Mouse (Mus musculus) spleen, adult 2 months (tissue): ENCODE data around the gene Atxn1.

Source experiments
- CTCF ChIP-seq: fragments of 200-500 bp; IDR thresholded peaks from 2 replicates; pipeline ENCODE4 v1.5.1; 2011; ENCODE audit warnings: mild to moderate bottlenecking, inconsistent platforms; ENCODE audit not compliant: insufficient read depth, insufficient read length, insufficient replicate concordance; ENCODE audit errors: extremely low read depth
- POLR2A ChIP-seq: fragments of 200-500 bp; IDR thresholded peaks from 2 replicates; pipeline ENCODE4 v1.6.1; 2011; ENCODE audit warnings: low read depth, low read length, inconsistent platforms

DNA sequence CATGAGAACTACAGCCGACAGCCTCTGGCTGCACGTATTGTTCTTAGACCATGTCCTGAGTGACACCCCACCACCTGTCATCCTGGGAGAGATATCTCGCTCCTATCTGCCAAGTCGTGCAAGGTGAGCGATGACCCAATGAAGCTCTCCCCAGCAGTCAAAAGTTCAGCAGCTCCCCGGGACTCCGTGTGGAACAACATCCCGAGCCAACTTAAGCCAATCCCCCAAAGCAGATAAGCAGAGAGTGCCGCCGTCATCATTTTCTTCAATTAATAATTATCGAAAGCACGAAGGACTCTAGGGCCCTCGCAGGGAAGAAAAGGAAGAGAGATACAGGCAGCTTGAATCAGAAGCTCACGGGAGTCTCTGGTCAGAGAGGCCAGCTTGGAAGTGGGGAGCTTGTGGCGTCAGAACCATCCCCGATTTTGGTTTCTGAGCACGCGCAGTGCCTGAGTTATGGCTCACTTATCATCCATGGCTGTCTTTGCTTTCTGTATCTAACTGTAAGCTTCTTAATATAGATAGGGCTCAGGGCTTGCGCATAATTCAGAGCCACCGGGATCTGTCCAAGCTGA is 13.7 kb downstream of the Atxn1 start:
- TF ChIP-seq POLR2A: no peak
- TF ChIP-seq CTCF: no peak
